Mouse (Mus musculus) spleen, adult 2 months (tissue): ENCODE results near the gene Coq9.

Experiments used
- CTCF ChIP-seq: fragments of 200-500 bp; IDR thresholded peaks from 2 replicates; pipeline ENCODE4 v1.5.1; 2011; ENCODE audit warnings: mild to moderate bottlenecking, inconsistent platforms; ENCODE audit not compliant: insufficient read depth, insufficient read length, insufficient replicate concordance; ENCODE audit errors: extremely low read depth
- POLR2A ChIP-seq: fragments of 200-500 bp; IDR thresholded peaks from 2 replicates; pipeline ENCODE4 v1.6.1; 2011; ENCODE audit warnings: low read depth, low read length, inconsistent platforms

DNA sequence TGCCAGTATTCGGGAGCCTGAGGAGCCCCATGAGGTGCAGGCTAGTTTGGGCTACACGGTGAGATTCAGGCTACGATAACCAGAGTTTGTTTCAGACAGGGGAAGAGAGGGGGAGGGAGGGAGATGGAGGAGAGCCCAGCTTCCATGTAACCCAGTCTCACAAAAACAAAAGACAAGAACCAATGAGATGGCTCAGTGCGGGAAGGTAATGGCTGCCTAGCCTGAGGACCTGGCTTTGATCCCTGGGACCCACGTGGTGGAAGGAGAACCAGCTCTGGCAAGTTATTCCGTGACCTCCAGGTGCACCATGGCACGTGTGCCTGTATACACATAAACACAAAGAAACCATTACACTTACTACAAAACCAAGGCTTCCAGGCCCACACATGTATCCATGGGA is 17.6 kb upstream of the Coq9 start:
- TF ChIP-seq CTCF: no peak
- TF ChIP-seq POLR2A: no peak
